Mouse (Mus musculus): ENCODE measurements around the gene Tcf7l2. TPM values are rescaled to one million over a fixed set of nuclear protein-coding genes. Genes with fewer than 3 reads are reported as not detected.

Gene Tcf7l2
- polyA plus RNA-seq, 1 experiment from 2014 or later = 53.4 TPM

DNA sequence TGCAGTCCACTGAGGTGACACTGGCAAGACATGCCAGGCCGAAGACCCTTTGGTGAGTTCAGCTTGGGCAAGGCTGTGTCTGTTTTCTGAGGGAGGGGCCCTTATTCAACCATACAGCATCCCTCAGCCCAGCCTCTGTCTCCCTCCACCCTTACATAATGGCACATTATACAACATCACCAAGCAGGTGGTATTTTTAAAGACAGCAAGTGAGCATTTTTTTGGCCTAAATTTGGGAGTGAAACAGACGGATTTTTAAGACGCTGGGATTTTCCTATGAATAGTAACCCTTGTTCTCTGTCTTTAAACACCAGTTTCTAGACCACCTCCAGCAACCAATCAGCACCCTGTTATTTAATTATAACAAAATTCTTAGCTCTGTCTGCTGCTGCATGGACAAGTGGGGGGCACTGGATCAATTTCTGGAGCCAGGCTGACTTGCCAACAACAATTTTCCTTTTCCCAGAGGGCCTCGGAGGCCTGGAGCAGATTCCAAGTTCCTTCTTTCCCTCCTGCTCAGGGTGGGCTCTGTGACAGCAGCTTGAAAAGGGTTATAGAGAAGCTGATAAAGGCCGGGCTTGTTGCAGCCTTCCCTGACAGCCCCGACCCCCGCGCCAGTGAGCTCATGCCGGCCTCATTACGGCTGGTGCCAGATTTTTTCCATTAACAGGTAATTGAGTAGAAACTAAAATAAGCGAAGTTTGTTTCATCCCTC, 199.1 kb downstream of the Tcf7l2 start:
- peak overlapping the region; percentile 14 for H3K4me2 ChIP-seq (ENCODE audit: low read length)
- H3K9ac ChIP-seq (ENCODE audit: low read depth, low read length) = no peak overlapping the region
- H3K9me3 ChIP-seq (replicated peaks; ENCODE audit: low read length) = no peaks in the 10 kb centered on the region
- H3K27ac ChIP-seq = no peak overlapping the region
- peaks cover 3% of the 10 kb centered on the region for H3K4me1 ChIP-seq (replicated peaks; ENCODE audit: insufficient read depth, low read length)
- H3K36me3 ChIP-seq (ENCODE audit: insufficient read depth, low read length) = no peaks in the 10 kb centered on the region
- H3K4me3 ChIP-seq (replicated peaks; ENCODE audit: low read depth, low read length) = no peak overlapping the region
- ATAC-seq (replicated peaks; ENCODE audit: low FRiP score, low read depth) = no peak
- no peak for TF ChIP-seq CTCF (IDR thresholded peaks at IDR 0.05; ENCODE audit: low read depth)
- WGBS = 28% methylated on average over 11 of the region's 11 CpGs
- DNase-seq (ENCODE audit: low spot score) = peak; percentile 37
- no peaks in the 10 kb centered on the region for H3K27me3 ChIP-seq (ENCODE audit: insufficient read depth, low read length)

DNA sequence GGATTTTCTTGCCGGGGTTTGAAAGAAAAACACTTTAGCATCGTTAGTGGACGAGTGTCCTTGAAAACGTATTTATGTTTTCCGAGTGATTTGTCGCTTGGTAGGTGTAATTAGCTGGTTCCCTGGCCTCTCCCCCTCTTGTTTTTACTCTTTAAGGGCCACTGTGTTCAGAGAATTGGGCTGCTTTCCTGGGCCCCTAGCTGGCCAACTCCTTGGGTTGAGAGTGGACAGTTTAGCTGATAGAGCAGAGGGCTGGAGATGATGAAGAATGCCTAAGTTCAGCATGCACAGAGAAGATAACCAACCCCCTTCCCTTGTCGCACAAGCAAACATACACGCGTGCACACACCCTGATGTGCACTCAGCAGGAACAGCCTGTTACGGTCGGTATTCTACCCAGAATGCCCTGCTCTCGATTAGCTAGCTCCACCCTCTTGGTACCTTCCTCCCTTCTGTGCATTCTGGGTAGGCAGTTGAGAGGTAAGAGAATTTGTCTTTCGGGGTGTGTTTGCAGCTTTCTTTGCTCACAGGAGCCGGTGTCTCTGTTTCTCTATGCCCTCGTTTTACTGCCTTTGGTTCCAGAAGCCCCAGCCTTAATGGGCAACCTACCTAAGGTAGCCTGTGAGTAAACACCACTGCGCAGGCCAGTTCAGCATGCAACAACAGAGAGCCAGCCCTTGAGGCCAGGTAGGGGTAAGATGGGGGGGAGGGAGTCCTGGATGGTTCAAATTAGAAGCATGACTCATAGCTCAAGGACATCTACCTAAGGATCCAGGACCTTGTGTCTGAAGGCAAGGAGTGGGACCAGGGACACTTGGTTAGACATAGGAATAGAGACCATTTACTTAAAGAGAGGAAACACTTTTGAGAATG, 199.9 kb downstream of the Tcf7l2 start:
- H3K27me3 ChIP-seq (ENCODE audit: insufficient read depth, low read length) = no peaks in the 10 kb centered on the region
- TF ChIP-seq CTCF (IDR thresholded peaks at IDR 0.05; ENCODE audit: low read depth) = no peak
- H3K4me1 ChIP-seq (replicated peaks; ENCODE audit: insufficient read depth, low read length) = peaks cover 3% of the 10 kb centered on the region
- H3K4me3 ChIP-seq (replicated peaks; ENCODE audit: low read depth, low read length) = no peak overlapping the region
- H3K27ac ChIP-seq = no peak overlapping the region
- H3K9me3 ChIP-seq (replicated peaks; ENCODE audit: low read length) = no peaks in the 10 kb centered on the region
- no peak for ATAC-seq (replicated peaks; ENCODE audit: low FRiP score, low read depth)
- WGBS = 45% methylated on average over 16 of the region's 16 CpGs
- no peak overlapping the region for H3K9ac ChIP-seq (ENCODE audit: low read depth, low read length)
- H3K4me2 ChIP-seq (ENCODE audit: low read length) = peak overlapping the region; percentile 14
- no peaks in the 10 kb centered on the region for H3K36me3 ChIP-seq (ENCODE audit: insufficient read depth, low read length)
- no peak for DNase-seq (ENCODE audit: low spot score)

DNA sequence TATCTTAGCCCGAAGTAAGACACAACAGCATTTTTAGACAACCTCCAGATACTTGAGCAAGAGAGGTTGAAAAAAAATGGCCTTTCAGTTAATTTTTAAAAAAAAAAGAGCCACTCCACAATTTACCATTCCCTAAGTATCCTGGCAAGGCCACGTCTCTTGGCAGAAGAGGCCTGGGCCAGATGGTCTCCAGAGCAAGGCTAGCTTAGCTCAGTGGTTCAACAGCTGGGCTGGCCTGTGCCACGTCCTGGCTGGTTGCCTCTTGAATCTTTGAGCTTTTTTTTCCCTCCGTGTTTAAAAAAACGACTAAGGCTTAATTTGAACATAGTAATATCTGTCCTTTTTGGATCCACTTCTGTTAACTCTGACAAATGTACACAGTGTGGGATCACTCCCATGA, 209.8 kb downstream of the Tcf7l2 start:
- no peak overlapping the region for H3K9ac ChIP-seq (ENCODE audit: low read depth, low read length)
- DNase-seq (ENCODE audit: low spot score) = no peak
- H3K27me3 ChIP-seq (ENCODE audit: insufficient read depth, low read length) = no peaks in the 10 kb centered on the region
- no peaks in the 10 kb centered on the region for H3K9me3 ChIP-seq (replicated peaks; ENCODE audit: low read length)
- TF ChIP-seq CTCF (IDR thresholded peaks at IDR 0.05; ENCODE audit: low read depth) = no peak
- no peaks in the 10 kb centered on the region for H3K4me1 ChIP-seq (replicated peaks; ENCODE audit: insufficient read depth, low read length)
- H3K4me2 ChIP-seq (ENCODE audit: low read length) = no peak overlapping the region
- no peak overlapping the region for H3K4me3 ChIP-seq (replicated peaks; ENCODE audit: low read depth, low read length)
- H3K27ac ChIP-seq = no peak overlapping the region
- no peaks in the 10 kb centered on the region for H3K36me3 ChIP-seq (ENCODE audit: insufficient read depth, low read length)
- 85% methylated on average over 5 of the region's 5 CpGs for WGBS
- ATAC-seq (replicated peaks; ENCODE audit: low FRiP score, low read depth) = no peak

DNA sequence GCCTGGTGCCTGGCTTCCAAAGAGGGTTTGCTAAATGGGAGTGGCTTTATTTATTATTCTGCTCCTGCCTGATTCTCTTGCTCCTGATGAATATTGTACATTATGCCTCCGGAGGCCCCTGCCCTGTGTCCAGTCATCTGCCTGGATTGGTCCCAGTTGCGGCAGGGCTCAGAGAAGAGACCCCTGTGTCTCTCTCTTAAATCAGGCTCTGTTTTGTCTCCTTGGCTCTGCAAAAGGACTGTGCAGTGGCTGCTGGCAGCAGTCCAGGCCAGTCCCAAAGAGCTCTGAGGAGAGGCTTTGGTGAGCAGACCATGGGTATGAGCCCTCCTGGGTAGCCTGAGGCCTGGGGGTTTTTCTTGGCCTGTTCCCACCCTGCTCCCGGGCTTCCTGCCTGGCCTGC, 211.6 kb downstream of the Tcf7l2 start:
- H3K4me1 ChIP-seq (replicated peaks; ENCODE audit: insufficient read depth, low read length) = no peaks in the 10 kb centered on the region
- no peaks in the 10 kb centered on the region for H3K36me3 ChIP-seq (ENCODE audit: insufficient read depth, low read length)
- no peak overlapping the region for H3K27ac ChIP-seq
- H3K4me3 ChIP-seq (replicated peaks; ENCODE audit: low read depth, low read length) = no peak overlapping the region
- WGBS = 65% methylated on average over 3 of the region's 3 CpGs
- H3K9ac ChIP-seq (ENCODE audit: low read depth, low read length) = no peak overlapping the region; the same call in 1 of the 2 replicates
- DNase-seq (ENCODE audit: low spot score) (peak; percentile 28), ATAC-seq (replicated peaks; ENCODE audit: low FRiP score, low read depth) (no peak)
- H3K27me3 ChIP-seq (ENCODE audit: insufficient read depth, low read length) = no peaks in the 10 kb centered on the region
- H3K4me2 ChIP-seq (ENCODE audit: low read length) = no peak overlapping the region
- TF ChIP-seq CTCF (IDR thresholded peaks at IDR 0.05; ENCODE audit: low read depth) = no peak
- no peaks in the 10 kb centered on the region for H3K9me3 ChIP-seq (replicated peaks; ENCODE audit: low read length)

DNA sequence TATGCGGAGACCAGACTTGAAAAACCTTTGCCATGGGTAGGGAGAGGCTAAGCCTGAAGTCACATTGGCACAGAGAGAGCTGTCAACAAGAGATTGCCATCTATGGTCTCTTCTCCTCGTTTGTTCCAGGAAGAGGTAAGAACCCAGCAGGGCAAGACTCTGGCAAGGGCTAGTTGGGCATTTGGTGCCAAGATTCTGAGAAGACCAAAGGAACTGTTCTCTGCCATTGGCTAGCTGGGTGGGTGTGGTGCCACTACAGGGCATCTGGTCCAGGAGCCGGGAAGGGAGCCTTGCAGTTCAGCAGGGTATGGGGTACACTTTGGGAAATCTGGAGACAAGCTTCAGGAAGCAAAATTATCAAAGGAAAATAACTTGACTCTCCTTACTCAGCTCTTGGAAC, 213.5 kb downstream of the Tcf7l2 start:
- Histone ChIP-seq H3K4me3 (replicated peaks; ENCODE audit: low read depth, low read length) (no peak overlapping the region), H3K27me3 (ENCODE audit: insufficient read depth, low read length) (no peaks in the 10 kb centered on the region), H3K36me3 (ENCODE audit: insufficient read depth, low read length) (no peaks in the 10 kb centered on the region), H3K9ac (ENCODE audit: low read depth, low read length) (no peak overlapping the region), H3K9me3 (replicated peaks; ENCODE audit: low read length) (no peaks in the 10 kb centered on the region), H3K4me1 (replicated peaks; ENCODE audit: insufficient read depth, low read length) (no peaks in the 10 kb centered on the region), H3K4me2 (ENCODE audit: low read length) (no peak overlapping the region), H3K27ac (no peak overlapping the region)
- DNase-seq (ENCODE audit: low spot score) (no peak), ATAC-seq (replicated peaks; ENCODE audit: low FRiP score, low read depth) (no peak)
- no peak for TF ChIP-seq CTCF (IDR thresholded peaks at IDR 0.05; ENCODE audit: low read depth)
- 75% methylated on average over 3 of the region's 3 CpGs for WGBS

DNA sequence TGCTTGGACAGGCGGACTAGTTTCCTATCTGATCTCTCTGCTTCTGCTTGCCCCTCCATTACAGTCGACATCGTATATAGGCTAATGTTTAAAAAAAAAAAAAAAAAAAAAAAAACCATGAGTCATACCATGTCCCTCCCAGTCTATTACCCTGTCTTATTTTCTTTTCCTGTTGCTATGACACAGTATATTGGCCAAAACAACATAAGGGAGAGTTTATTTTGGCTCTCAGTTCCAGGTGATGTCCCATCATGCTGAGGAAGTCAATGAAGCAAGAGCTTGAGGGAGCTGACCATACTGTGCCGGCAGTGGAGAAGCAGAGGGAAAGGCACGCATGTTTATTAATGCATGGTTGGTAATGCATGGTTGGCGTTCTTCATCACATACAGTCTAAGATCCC, 215.1 kb downstream of the Tcf7l2 start:
- H3K9me3 ChIP-seq (replicated peaks; ENCODE audit: low read length) = no peaks in the 10 kb centered on the region
- H3K4me2 ChIP-seq (ENCODE audit: low read length) = no peak overlapping the region
- 79% methylated on average over 6 of the region's 6 CpGs for WGBS
- no peak overlapping the region for H3K9ac ChIP-seq (ENCODE audit: low read depth, low read length)
- no peak for TF ChIP-seq CTCF (IDR thresholded peaks at IDR 0.05; ENCODE audit: low read depth)
- H3K27me3 ChIP-seq (ENCODE audit: insufficient read depth, low read length) = no peaks in the 10 kb centered on the region
- H3K4me1 ChIP-seq (replicated peaks; ENCODE audit: insufficient read depth, low read length) = no peaks in the 10 kb centered on the region
- H3K36me3 ChIP-seq (ENCODE audit: insufficient read depth, low read length) = no peaks in the 10 kb centered on the region
- DNase-seq (ENCODE audit: low spot score) = no peak
- no peak for ATAC-seq (replicated peaks; ENCODE audit: low FRiP score, low read depth)
- no peak overlapping the region for H3K27ac ChIP-seq
- H3K4me3 ChIP-seq (replicated peaks; ENCODE audit: low read depth, low read length) = no peak overlapping the region

All from kidney, postnatal 0 days (tissue).